Mouse (Mus musculus) kidney, adult 10 weeks (tissue): ENCODE results near the gene Slc10a6. TPM values are rescaled to one million over a fixed set of nuclear protein-coding genes. Genes with fewer than 3 reads are reported as not detected.

ENCODE experiments used
- polyA plus RNA-seq: library from polyadenylated mRNA; stranded (reverse); fragments of 350-450 nt; fragmentation: Illumina TruSeq; extraction: RNeasy Lipid Tissue Mini Kit (QIAGEN cat#74804); gene quantifications from one replicate; pipeline ENCODE4 v1.2.3, GENCODE M21; 2014; ENCODE audit warnings: low read depth, low replicate concordance

Slc10a6 gene
- 1.7 TPM for polyA plus RNA-seq

DNA sequence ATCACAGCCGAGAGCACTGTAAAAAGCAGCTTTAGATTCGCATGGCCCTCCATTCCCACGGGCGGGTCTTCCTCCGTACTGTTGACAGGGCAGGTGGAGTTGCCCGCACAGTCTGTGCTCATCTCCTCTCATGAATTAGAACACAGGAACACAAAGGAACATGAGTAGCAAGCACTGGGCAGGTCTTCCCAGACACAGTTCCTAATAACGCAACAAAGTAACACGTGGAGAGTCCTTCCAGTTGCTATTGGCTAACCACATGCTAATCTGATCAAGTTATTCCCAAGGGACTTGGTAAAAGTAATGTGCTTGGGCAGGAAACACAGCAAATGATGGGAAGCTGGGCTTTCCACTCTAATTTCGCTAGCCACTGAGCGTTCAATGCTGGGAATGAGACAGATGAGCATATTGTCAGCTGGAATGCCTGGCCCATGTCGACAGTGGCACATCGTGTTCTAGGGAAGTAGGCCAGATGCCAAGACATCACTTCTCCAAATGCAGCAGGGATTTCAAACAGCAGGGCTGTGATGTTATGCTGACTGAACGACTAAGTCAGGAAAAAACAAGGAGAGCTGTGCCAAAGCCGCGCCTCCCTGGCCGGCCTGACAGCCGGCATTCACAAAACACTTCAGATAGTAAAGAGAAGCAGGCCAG, at the start of gene Slc10a6:
Gene Slc10a6 (minus strand): TSS at position 293 of the 654 bp plus-strand sequence.

DNA sequence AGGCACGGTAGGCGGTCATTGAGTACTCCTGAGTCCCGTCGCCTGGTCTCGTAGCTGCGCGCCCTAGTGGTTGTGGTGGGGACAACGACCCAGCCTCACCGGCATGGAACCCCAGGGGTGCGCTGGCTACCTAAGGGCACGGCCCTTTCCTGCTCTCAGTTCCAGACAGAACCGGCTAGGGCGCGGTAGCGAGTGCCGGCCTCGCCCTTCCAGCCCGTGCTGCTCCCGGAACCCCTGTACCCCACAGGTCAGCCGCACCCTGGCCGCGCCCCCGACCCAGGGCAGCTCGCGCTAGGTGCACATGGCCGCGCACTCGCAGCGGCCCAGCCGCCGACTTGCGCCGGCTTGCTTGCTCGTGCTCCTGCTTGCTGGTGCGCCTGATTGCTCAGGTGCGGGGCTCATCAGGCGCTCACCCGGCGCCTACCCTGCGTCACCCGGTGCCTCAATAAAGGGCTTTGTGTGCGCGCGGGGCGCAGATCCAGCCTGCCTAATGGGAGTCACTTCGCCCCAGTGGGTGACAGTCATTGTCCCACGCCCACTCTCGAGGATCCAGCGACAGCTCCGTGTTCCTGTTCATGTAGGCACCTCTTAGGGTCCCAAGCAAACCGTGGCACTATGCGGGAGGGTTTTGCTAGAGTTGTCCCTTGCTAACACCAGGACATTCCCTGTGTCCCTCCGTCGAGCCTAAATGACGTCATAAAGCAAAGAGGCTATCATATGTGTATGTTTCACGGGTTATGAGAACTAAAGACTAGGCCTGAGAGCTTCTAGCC, 26.3 kb upstream of the Slc10a6 start, which contains the start of gene 1700016H13Rik:
Gene 1700016H13Rik (minus strand): TSS at position 665 of the 773 bp plus-strand sequence.

Other genes with a start within 250 kb of the Slc10a6 start
- gene Ptpn13, start 204.2 kb downstream of the Slc10a6 start, polyA plus RNA-seq = 19.4 TPM
- gene 1700016H13Rik, start 26.6 kb upstream of the Slc10a6 start, polyA plus RNA-seq = not detected
- 28.8 TPM for gene Aff1, start 63.0 kb upstream of the Slc10a6 start, polyA plus RNA-seq